Mouse (Mus musculus): ENCODE data around the gene Scn2b. TPM values are rescaled to one million over a fixed set of nuclear protein-coding genes. Genes with fewer than 3 reads are reported as not detected.

Gene Scn2b
- polyA plus RNA-seq, 1 experiment from 2014 or later: 3.4 TPM

DNA sequence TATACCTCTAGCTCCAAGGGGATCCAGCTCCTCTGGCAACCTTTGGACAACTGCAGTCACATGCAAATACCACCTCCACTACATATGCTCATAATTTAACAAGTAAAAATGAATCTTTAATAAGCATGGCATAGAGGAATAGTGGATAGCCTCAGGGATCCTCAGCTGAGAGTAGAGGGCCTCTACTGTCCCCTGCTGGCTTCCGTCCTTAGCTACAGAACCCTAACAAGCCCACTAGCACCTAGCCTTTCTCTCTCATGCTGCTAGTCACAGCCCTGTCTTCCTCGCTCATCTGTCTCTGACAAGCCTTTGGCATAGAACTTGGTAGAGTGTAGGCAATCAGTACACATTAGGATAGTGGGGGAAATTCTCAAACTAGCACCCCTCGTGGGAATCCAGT, 26.8 kb upstream of the Scn2b start:
- no peak overlapping the region for H3K27ac ChIP-seq (ENCODE audit: low read depth, low read length)
- 69% methylated on average over 3 of the region's 3 CpGs for WGBS
- no peak overlapping the region for H3K4me3 ChIP-seq (ENCODE audit: low read depth, low read length)
- H3K36me3 ChIP-seq (ENCODE audit: control insufficient read depth, insufficient read depth, low read length): no peaks in the 10 kb centered on the region
- H3K9me3 ChIP-seq (ENCODE audit: control insufficient read depth, low read length): no peaks in the 10 kb centered on the region
- H3K4me1 ChIP-seq (ENCODE audit: control insufficient read depth, insufficient read depth, low read length): no peaks in the 10 kb centered on the region
- no peak for ATAC-seq (ENCODE audit: insufficient read depth, low FRiP score, low TSS enrichment)
- H3K27me3 ChIP-seq (ENCODE audit: control insufficient read depth, insufficient read depth, low read length): no peaks in the 10 kb centered on the region
- no peak overlapping the region for H3K9ac ChIP-seq (ENCODE audit: low read length)
- H3K4me2 ChIP-seq (ENCODE audit: low read depth): no peak overlapping the region
- no peak for DNase-seq (ENCODE audit: low spot score)

GRCm38 (mm10) chr9:45092641-45093040, 24.9 kb upstream of the Scn2b start:
- no peak for ATAC-seq (ENCODE audit: insufficient read depth, low FRiP score, low TSS enrichment)
- Histone ChIP-seq H3K36me3 (ENCODE audit: control insufficient read depth, insufficient read depth, low read length) (no peaks in the 10 kb centered on the region), H3K9me3 (ENCODE audit: control insufficient read depth, low read length) (no peaks in the 10 kb centered on the region), H3K9ac (ENCODE audit: low read length) (no peak overlapping the region), H3K4me1 (ENCODE audit: control insufficient read depth, insufficient read depth, low read length) (no peaks in the 10 kb centered on the region), H3K4me2 (ENCODE audit: low read depth) (no peak overlapping the region), H3K4me3 (ENCODE audit: low read depth, low read length) (no peak overlapping the region), H3K27ac (ENCODE audit: low read depth, low read length) (no peak overlapping the region), H3K27me3 (ENCODE audit: control insufficient read depth, insufficient read depth, low read length) (no peaks in the 10 kb centered on the region)
- DNase-seq (ENCODE audit: low spot score): no peak
- WGBS: 62% methylated on average over 4 of the region's 4 CpGs

- WGBS: 82% methylated on average over 6 of the region's 6 CpGs
- DNase-seq (ENCODE audit: low spot score) (no peak), ATAC-seq (ENCODE audit: insufficient read depth, low FRiP score, low TSS enrichment) (no peak)
- no peak overlapping the region for H3K9ac ChIP-seq (ENCODE audit: low read length)
- no peak overlapping the region for H3K4me3 ChIP-seq (ENCODE audit: low read depth, low read length)
- no peaks in the 10 kb centered on the region for H3K9me3 ChIP-seq (ENCODE audit: control insufficient read depth, low read length)
- H3K36me3 ChIP-seq (ENCODE audit: control insufficient read depth, insufficient read depth, low read length): no peaks in the 10 kb centered on the region
- no peak overlapping the region for H3K4me2 ChIP-seq (ENCODE audit: low read depth)
- no peaks in the 10 kb centered on the region for H3K4me1 ChIP-seq (ENCODE audit: control insufficient read depth, insufficient read depth, low read length)
- no peaks in the 10 kb centered on the region for H3K27me3 ChIP-seq (ENCODE audit: control insufficient read depth, insufficient read depth, low read length)
- no peak overlapping the region for H3K27ac ChIP-seq (ENCODE audit: low read depth, low read length)
These were observed 22.2 kb upstream of the Scn2b start for GRCm38 (mm10) chr9:45095149-45095937.

DNA sequence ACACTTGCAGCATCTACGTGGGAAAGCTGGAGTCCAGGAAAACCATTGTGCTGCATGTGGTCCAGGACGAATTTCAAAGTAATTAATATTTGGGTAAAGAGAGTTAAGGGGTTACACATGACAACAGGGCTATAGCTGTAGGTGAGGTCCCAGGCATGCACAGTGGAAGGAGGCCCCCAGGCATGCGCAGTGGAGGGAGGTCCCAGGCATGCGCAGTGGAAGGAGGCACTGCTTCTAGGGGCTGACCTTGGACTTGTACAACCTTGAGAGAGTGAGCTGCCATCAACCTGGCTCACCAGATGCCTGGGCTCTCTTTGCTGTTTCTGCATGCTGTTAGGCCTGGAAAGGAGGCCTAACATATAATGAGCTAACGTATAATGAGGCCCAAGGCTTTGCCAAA, 19.7 kb upstream of the Scn2b start:
- Histone ChIP-seq H3K9ac (ENCODE audit: low read length) (no peak overlapping the region), H3K27ac (ENCODE audit: low read depth, low read length) (no peak overlapping the region), H3K4me3 (ENCODE audit: low read depth, low read length) (no peak overlapping the region), H3K9me3 (ENCODE audit: control insufficient read depth, low read length) (no peaks in the 10 kb centered on the region), H3K4me2 (ENCODE audit: low read depth) (no peak overlapping the region), H3K4me1 (ENCODE audit: control insufficient read depth, insufficient read depth, low read length) (no peaks in the 10 kb centered on the region), H3K27me3 (ENCODE audit: control insufficient read depth, insufficient read depth, low read length) (no peaks in the 10 kb centered on the region), H3K36me3 (ENCODE audit: control insufficient read depth, insufficient read depth, low read length) (no peaks in the 10 kb centered on the region)
- 91% methylated on average over 5 of the region's 5 CpGs for WGBS
- ATAC-seq (ENCODE audit: insufficient read depth, low FRiP score, low TSS enrichment): no peak
- no peak for DNase-seq (ENCODE audit: low spot score)

GRCm38 (mm10) chr9:45098426-45098825, 19.2 kb upstream of the Scn2b start:
- DNase-seq (ENCODE audit: low spot score) (no peak), ATAC-seq (ENCODE audit: insufficient read depth, low FRiP score, low TSS enrichment) (no peak)
- no peaks in the 10 kb centered on the region for H3K36me3 ChIP-seq (ENCODE audit: control insufficient read depth, insufficient read depth, low read length)
- H3K9ac ChIP-seq (ENCODE audit: low read length): no peak overlapping the region
- no peak overlapping the region for H3K4me3 ChIP-seq (ENCODE audit: low read depth, low read length)
- no peaks in the 10 kb centered on the region for H3K4me1 ChIP-seq (ENCODE audit: control insufficient read depth, insufficient read depth, low read length)
- H3K4me2 ChIP-seq (ENCODE audit: low read depth): no peak overlapping the region
- no peaks in the 10 kb centered on the region for H3K9me3 ChIP-seq (ENCODE audit: control insufficient read depth, low read length)
- no peak overlapping the region for H3K27ac ChIP-seq (ENCODE audit: low read depth, low read length)
- WGBS: 56% methylated on average over 3 of the region's 3 CpGs
- H3K27me3 ChIP-seq (ENCODE audit: control insufficient read depth, insufficient read depth, low read length): no peaks in the 10 kb centered on the region

DNA sequence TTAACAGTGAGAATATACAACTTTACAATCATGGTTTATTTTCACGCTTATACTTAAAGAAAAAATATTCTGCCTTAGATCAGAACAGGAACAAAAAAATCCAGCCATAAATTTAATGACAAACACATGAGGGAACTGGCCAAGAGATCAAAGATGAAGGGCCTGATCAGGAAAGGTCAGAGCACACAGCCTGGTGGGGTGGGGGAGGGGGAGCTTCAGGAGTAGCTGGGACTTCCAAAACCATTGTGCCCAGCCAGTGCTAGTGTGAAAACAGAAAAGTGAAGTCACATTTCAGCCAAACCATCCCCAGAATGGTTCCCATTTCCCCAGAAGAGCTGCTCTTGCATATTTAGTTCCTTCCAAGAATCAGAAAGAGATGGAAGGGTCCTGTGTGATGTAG, 15.1 kb upstream of the Scn2b start:
- Histone ChIP-seq H3K27me3 (ENCODE audit: control insufficient read depth, insufficient read depth, low read length) (no peaks in the 10 kb centered on the region), H3K27ac (ENCODE audit: low read depth, low read length) (no peak overlapping the region), H3K4me2 (ENCODE audit: low read depth) (no peak overlapping the region), H3K9ac (ENCODE audit: low read length) (no peak overlapping the region), H3K4me1 (ENCODE audit: control insufficient read depth, insufficient read depth, low read length) (no peaks in the 10 kb centered on the region), H3K4me3 (ENCODE audit: low read depth, low read length) (no peak overlapping the region), H3K9me3 (ENCODE audit: control insufficient read depth, low read length) (no peaks in the 10 kb centered on the region), H3K36me3 (ENCODE audit: control insufficient read depth, insufficient read depth, low read length) (no peaks in the 10 kb centered on the region)
- WGBS: 82% methylated on average over 1 of the region's 1 CpGs
- ATAC-seq (ENCODE audit: insufficient read depth, low FRiP score, low TSS enrichment) (no peak), DNase-seq (ENCODE audit: low spot score) (no peak)

DNA sequence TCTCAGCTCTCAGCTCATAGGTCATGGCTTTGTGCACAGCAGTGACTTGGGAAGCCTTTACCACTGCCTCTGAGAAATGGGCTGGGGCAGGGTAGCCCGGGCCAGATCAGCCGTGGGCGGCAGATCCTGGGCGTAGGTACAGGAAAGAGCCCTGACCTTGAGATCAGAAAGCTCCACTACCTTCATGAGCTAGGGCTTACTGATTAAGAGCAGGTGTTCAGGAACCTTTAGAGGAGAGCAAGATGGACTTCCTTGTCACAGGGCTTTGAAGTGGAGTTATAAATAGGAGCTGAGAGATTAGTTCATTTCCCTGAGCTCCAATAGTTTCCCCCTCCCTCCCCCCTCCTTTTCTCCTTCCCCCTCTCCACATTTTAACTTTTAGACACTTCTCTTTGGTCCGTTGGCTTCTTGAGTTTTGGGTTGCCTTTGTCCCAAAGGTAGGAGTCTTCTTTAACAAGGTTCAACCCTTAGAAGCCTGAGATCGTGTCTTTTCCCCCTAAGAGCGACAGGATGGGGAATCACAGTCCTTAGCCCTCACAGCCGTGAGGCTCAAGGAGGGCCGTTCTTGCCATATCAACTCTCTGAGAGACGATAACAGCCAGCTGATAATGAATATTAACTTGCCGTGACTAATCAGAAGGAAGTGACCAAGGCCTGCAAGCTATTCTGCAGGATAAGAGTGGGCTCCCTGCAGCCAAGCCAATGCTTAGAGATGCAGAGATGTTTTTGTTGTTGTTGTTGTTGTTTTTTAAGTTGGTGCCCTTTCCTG, 14.2 kb upstream of the Scn2b start:
- H3K36me3 ChIP-seq (ENCODE audit: control insufficient read depth, insufficient read depth, low read length): no peaks in the 10 kb centered on the region
- no peak for DNase-seq (ENCODE audit: low spot score)
- WGBS: 65% methylated on average over 11 of the region's 11 CpGs

DNA sequence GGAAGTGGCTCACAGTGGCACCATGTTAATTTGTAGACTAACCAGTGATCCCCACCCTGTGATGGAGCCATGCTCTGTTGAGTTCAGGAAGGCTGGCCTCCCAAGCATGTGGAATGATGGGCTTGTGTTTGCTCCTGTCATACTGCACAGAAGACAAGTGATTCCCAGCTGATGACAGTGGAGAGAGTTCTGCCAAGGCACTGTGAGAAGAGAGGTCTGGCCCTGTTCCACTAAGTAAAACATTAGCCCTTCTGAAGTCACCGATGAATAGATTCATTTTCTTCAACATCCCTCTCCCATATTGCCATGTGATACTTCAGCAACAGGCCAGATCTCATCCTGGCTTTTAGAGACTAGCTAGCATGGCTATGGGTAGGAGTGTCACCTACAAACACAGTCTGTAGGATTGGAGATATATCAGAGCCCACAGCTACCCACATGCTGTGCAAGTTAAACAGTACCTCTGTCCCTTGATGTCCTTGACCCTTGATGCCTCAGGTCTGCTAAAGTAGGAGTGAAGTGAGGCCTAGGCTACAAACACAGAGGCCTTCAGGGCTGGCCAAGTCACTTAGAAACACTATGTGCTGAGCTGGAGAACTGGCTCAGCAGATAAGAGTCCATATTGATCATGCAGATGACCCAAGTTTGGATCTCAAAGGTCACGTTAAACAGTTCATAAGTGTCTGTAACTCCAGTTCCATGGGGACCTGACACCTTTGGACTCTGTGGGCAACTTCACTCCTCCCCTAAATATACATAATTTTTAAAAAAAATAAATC, 11.8 kb upstream of the Scn2b start:
- Histone ChIP-seq H3K27ac (ENCODE audit: low read depth, low read length) (no peak overlapping the region), H3K36me3 (ENCODE audit: control insufficient read depth, insufficient read depth, low read length) (no peaks in the 10 kb centered on the region), H3K9ac (ENCODE audit: low read length) (no peak overlapping the region), H3K9me3 (ENCODE audit: control insufficient read depth, low read length) (no peaks in the 10 kb centered on the region), H3K4me3 (ENCODE audit: low read depth, low read length) (no peak overlapping the region), H3K4me1 (ENCODE audit: control insufficient read depth, insufficient read depth, low read length) (no peaks in the 10 kb centered on the region), H3K27me3 (ENCODE audit: control insufficient read depth, insufficient read depth, low read length) (no peaks in the 10 kb centered on the region), H3K4me2 (ENCODE audit: low read depth) (no peak overlapping the region)
- 94% methylated on average over 2 of the region's 2 CpGs for WGBS
- DNase-seq (ENCODE audit: low spot score) (no peak), ATAC-seq (ENCODE audit: insufficient read depth, low FRiP score, low TSS enrichment) (no peak)

More for the DNA sequence above, 14.2 kb upstream of the Scn2b start:
- H3K9me3 ChIP-seq (ENCODE audit: control insufficient read depth, low read length): no peaks in the 10 kb centered on the region
- no peak overlapping the region for H3K9ac ChIP-seq (ENCODE audit: low read length)
- H3K4me2 ChIP-seq (ENCODE audit: low read depth): no peak overlapping the region
- H3K4me1 ChIP-seq (ENCODE audit: control insufficient read depth, insufficient read depth, low read length): no peaks in the 10 kb centered on the region
- H3K4me3 ChIP-seq (ENCODE audit: low read depth, low read length): no peak overlapping the region
- no peaks in the 10 kb centered on the region for H3K27me3 ChIP-seq (ENCODE audit: control insufficient read depth, insufficient read depth, low read length)
- no peak for ATAC-seq (ENCODE audit: insufficient read depth, low FRiP score, low TSS enrichment)
- no peak overlapping the region for H3K27ac ChIP-seq (ENCODE audit: low read depth, low read length)
